Mouse (Mus musculus): ENCODE measurements around the gene Rspry1. TPM values are rescaled to one million over a fixed set of nuclear protein-coding genes. Genes with fewer than 3 reads are reported as not detected.

Rspry1 gene
- polyA plus RNA-seq, 1 experiment from 2014 or later, result 35.0 TPM

DNA sequence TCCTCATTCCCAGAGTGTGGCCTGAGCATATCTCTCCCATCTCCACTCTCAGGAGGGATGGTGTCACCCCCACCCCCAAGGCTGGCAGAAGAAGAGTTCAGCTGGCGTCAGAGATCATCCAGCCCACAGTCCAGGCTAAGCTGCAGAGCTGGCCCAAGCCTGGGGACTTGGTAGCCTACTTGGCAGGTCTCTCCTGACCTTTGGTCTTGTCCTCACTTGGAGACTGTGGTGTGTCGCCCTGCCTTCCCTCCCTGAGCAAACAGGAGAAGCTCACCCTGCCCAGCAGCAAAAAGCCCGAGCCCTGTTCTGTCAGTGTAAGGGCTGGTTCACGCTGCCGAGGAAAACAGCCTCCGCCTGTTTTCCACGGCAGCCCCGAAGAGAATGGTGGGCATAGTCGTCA, 84.2 kb downstream of the Rspry1 start:
- no peak overlapping the region for H3K4me2 ChIP-seq
- H3K36me3 ChIP-seq (ENCODE audit: insufficient read depth), result no peaks in the 10 kb centered on the region
- no peaks in the 10 kb centered on the region for H3K9me3 ChIP-seq (ENCODE audit: low read depth, low read length)
- H3K4me1 ChIP-seq (ENCODE audit: insufficient read depth), result no peaks in the 10 kb centered on the region
- H3K27me3 ChIP-seq (ENCODE audit: insufficient read depth, low read length), result no peaks in the 10 kb centered on the region
- ATAC-seq (ENCODE audit: insufficient read depth), result no peak
- WGBS, result 59% methylated on average over 9 of the region's 9 CpGs
- H3K9ac ChIP-seq, result no peak overlapping the region
- TF ChIP-seq CTCF (IDR thresholded peaks at IDR 0.05; ENCODE audit: low read depth), result no peak
- DNase-seq, result no peak
- H3K4me3 ChIP-seq (ENCODE audit: low read depth, low read length), result no peak overlapping the region
- H3K27ac ChIP-seq (ENCODE audit: low read depth), result no peak overlapping the region

DNA sequence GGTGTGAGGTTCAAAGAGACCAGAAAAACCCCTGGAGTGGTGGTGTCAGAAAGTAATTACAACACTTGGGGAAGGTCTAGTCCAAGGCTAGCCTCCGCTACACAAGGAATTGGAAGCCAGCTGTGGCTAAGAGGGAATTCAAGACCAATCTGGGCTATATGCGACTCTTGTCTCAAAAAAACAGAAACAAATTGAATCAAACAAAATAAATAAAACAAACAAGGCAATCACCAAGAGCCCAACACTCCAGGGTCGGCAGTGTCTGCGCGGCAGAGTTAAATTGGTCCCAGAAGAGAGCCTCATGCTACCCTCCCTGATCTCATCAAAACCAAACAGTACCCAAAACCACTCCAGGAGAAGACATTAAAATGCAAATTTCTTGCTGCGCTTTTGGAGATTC, 93.0 kb downstream of the Rspry1 start:
- DNase-seq (no peak), ATAC-seq (ENCODE audit: insufficient read depth) (no peak)
- WGBS, result 9% methylated on average over 6 of the region's 6 CpGs
- Histone ChIP-seq H3K4me1 (ENCODE audit: insufficient read depth) (peaks cover 4% of the 10 kb centered on the region; the same call in 1 of the 2 replicates), H3K4me3 (ENCODE audit: low read depth, low read length) (no peak overlapping the region), H3K9ac (no peak overlapping the region), H3K27ac (ENCODE audit: low read depth) (no peak overlapping the region), H3K4me2 (peak overlapping the region; percentile 74; the same call in 1 of the 2 replicates), H3K27me3 (ENCODE audit: insufficient read depth, low read length) (peaks cover 46% of the 10 kb centered on the region), H3K9me3 (ENCODE audit: low read depth, low read length) (no peaks in the 10 kb centered on the region), H3K36me3 (ENCODE audit: insufficient read depth) (no peaks in the 10 kb centered on the region)
- no peak for TF ChIP-seq CTCF (IDR thresholded peaks at IDR 0.05; ENCODE audit: low read depth)

DNA sequence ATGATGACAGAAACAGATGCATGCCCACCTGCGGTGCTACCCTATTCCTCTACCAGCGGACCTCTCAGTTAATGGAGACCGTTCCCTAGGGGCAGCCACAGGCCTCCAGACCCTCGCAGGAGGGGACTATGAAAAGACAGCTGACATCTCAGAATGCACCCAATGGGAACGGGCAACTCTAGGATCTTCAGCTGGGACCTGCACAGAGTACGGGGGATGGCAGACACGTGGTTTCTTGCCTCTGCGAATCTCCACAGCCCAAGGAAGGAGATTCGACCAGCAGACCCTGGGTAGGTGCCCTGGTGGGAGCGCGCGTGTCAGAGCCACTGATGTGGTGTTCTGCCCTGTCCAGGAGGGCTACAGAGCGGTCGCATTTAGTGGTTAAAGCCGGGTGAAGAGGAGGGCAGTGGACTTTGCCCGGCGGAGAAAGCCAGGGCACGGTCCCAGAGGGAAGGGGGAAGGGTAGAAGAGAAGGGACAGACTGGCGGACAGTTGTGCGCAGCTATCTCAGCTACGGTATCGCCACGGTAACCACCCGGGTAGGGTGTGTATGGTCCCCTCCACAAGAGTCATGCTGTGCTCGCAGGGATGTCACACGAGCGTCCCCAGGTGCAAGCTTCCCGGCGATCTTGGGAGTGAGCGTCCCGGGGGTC, 93.7 kb downstream of the Rspry1 start:
- TF ChIP-seq CTCF (IDR thresholded peaks at IDR 0.05; ENCODE audit: low read depth), result no peak
- Histone ChIP-seq H3K9ac (0 out of 2 replicates have a peak overlapping the region, but pooled peaks have one; percentile 33), H3K27me3 (ENCODE audit: insufficient read depth, low read length) (peaks cover 46% of the 10 kb centered on the region), H3K27ac (ENCODE audit: low read depth) (no peak overlapping the region), H3K9me3 (ENCODE audit: low read depth, low read length) (no peaks in the 10 kb centered on the region), H3K4me2 (peak overlapping the region; percentile 74), H3K4me3 (ENCODE audit: low read depth, low read length) (peak overlapping the region; percentile 40), H3K4me1 (ENCODE audit: insufficient read depth) (peaks cover 4% of the 10 kb centered on the region; the same call in 1 of the 2 replicates), H3K36me3 (ENCODE audit: insufficient read depth) (no peaks in the 10 kb centered on the region)
- ATAC-seq (ENCODE audit: insufficient read depth) (peak; percentile 69), DNase-seq (no peak)
- WGBS, result under 1% methylated on average over 31 of the region's 31 CpGs

DNA sequence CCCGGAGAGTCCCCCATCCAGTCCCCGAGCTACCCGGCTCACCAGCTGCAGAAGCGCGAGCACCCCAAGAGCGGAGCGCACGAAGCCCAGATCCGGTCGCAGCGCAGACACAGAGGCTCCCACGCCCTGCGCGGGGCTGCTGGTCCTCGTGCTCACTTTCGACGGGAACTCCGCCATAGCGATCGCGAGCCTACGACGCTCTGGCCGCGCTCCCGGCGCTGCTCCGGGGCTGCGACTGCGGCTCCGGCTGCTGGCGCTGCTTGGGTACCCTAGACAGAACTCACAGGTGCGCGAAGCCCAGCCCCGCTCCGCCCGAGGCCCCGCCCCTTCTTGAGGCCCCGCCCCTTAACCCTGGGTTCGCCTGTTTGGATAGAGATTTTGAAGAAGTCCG, 94.3 kb downstream of the Rspry1 start, which contains the start of gene Pllp:
TSS of gene Pllp (minus strand) at position 285 of the 391 bp plus-strand sequence.
- no peak within 1 kb of the TSS for H3K27ac ChIP-seq (ENCODE audit: low read depth)
- TF ChIP-seq CTCF (IDR thresholded peaks at IDR 0.05; ENCODE audit: low read depth), result no peak
- 0 out of 2 replicates have a peak within 1 kb of the TSS, but pooled peaks have one; percentile 33 for H3K9ac ChIP-seq
- H3K4me3 ChIP-seq (ENCODE audit: low read depth, low read length), result peak within 1 kb of the TSS; percentile 40
- H3K27me3 ChIP-seq (ENCODE audit: insufficient read depth, low read length), result peaks cover 46% of the 10 kb centered on the region
- DNase-seq, result peak; percentile 71
- H3K4me1 ChIP-seq (ENCODE audit: insufficient read depth), result peaks cover 4% of the 10 kb centered on the region; the same call in 1 of the 2 replicates
- under 1% methylated on average over 41 of the region's 41 CpGs for WGBS
- H3K9me3 ChIP-seq (ENCODE audit: low read depth, low read length), result no peaks in the 10 kb centered on the region
- no peaks in the 10 kb centered on the region for H3K36me3 ChIP-seq (ENCODE audit: insufficient read depth)
- peak within 1 kb of the TSS; percentile 74 for H3K4me2 ChIP-seq
- ATAC-seq (ENCODE audit: insufficient read depth), result peak; percentile 73

DNA sequence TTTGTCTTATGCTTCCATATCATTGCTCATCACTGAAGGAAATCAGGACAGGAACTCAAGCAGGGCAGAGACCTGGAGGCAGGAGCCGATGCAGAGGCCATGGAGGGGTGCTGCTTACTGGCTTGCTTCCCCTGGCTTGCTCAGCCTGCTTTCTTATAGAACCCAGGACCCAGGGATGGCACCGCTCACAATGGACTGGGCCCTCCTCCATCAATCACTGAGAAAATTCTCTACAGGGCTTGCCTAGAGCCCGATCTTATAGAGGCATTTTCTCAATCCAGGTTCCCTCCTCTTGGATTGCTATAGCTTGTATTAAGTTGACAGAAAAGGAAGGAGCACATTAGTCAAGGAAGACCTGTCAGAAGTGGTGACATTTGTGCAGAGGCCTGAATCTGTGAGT, 94.8 kb downstream of the Rspry1 start:
- ATAC-seq (ENCODE audit: insufficient read depth) (no peak), DNase-seq (no peak)
- Histone ChIP-seq H3K27ac (ENCODE audit: low read depth) (no peak overlapping the region), H3K4me1 (ENCODE audit: insufficient read depth) (peaks cover 4% of the 10 kb centered on the region; the same call in 1 of the 2 replicates), H3K4me2 (peak overlapping the region; percentile 74; the same call in 1 of the 2 replicates), H3K9me3 (ENCODE audit: low read depth, low read length) (no peaks in the 10 kb centered on the region), H3K27me3 (ENCODE audit: insufficient read depth, low read length) (peaks cover 46% of the 10 kb centered on the region), H3K9ac (no peak overlapping the region), H3K4me3 (ENCODE audit: low read depth, low read length) (0 out of 2 replicates have a peak overlapping the region, but pooled peaks have one; percentile 40), H3K36me3 (ENCODE audit: insufficient read depth) (no peaks in the 10 kb centered on the region)
- TF ChIP-seq CTCF (IDR thresholded peaks at IDR 0.05; ENCODE audit: low read depth), result no peak
- WGBS, result 46% methylated on average over 3 of the region's 3 CpGs

DNA sequence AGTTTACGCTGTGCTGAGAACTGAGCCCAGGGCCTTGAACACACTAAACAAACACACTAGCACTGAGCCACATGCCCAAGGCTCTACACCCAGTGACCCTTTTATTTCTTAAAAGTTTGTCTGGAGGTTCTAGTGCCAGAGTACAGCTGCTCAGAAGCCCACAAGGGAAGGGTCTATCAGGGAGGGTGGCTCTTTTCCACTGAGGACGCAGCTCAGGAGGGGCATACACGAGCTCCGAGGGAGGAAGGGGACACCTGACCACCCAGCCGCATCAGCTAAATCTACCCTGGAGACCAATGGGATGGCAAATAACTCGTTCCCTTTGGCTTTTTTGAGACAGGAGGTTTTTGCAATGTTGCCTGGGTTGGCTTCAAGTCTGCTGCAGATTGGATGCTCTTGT, 96.2 kb downstream of the Rspry1 start:
- Histone ChIP-seq H3K4me2 (no peak overlapping the region), H3K4me1 (ENCODE audit: insufficient read depth) (peaks cover 4% of the 10 kb centered on the region; the same call in 1 of the 2 replicates), H3K36me3 (ENCODE audit: insufficient read depth) (no peaks in the 10 kb centered on the region), H3K9me3 (ENCODE audit: low read depth, low read length) (no peaks in the 10 kb centered on the region), H3K9ac (no peak overlapping the region), H3K4me3 (ENCODE audit: low read depth, low read length) (no peak overlapping the region), H3K27ac (ENCODE audit: low read depth) (no peak overlapping the region), H3K27me3 (ENCODE audit: insufficient read depth, low read length) (peaks cover 44% of the 10 kb centered on the region)
- ATAC-seq (ENCODE audit: insufficient read depth) (no peak), DNase-seq (no peak)
- WGBS, result 80% methylated on average over 6 of the region's 6 CpGs
- TF ChIP-seq CTCF (IDR thresholded peaks at IDR 0.05; ENCODE audit: low read depth), result no peak

DNA sequence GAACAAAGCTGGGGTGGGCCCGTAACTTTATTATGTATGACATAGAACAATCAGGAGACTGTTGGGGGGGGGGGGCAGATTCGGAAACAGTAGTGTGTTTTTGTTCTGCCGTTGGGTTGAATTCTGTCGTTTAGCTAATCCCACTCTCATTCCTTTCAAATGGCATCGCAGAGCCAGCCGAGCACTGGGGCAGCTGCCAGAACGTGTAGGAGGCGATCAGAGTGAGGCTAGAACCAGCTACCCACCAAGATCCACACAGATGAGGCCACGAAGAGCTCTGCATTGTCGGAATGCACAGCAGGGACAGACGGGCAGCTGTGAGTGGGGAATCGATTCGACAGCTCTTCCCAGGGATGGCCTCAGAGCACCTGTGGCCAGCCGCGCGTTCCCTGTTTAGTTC, 97.6 kb downstream of the Rspry1 start:
- no peak overlapping the region for H3K4me2 ChIP-seq
- peaks cover 4% of the 10 kb centered on the region; the same call in 1 of the 2 replicates for H3K4me1 ChIP-seq (ENCODE audit: insufficient read depth)
- H3K9me3 ChIP-seq (ENCODE audit: low read depth, low read length), result no peaks in the 10 kb centered on the region
- H3K9ac ChIP-seq, result no peak overlapping the region
- no peak for ATAC-seq (ENCODE audit: insufficient read depth)
- no peaks in the 10 kb centered on the region for H3K36me3 ChIP-seq (ENCODE audit: insufficient read depth)
- no peak for TF ChIP-seq CTCF (IDR thresholded peaks at IDR 0.05; ENCODE audit: low read depth)
- H3K4me3 ChIP-seq (ENCODE audit: low read depth, low read length), result no peak overlapping the region
- DNase-seq, result no peak
- no peak overlapping the region for H3K27ac ChIP-seq (ENCODE audit: low read depth)
- peaks cover 30% of the 10 kb centered on the region for H3K27me3 ChIP-seq (ENCODE audit: insufficient read depth, low read length)
- 72% methylated on average over 16 of the region's 16 CpGs for WGBS
